Mouse (Mus musculus) embryonic facial prominence, embryonic 11.5 days (tissue): ENCODE measurements around the gene Cby1. TPM values are rescaled to one million over a fixed set of nuclear protein-coding genes. Genes with fewer than 3 reads are reported as not detected.
A peak's percentile ranks its signal among the peaks of the same experiment; 100 is the strongest.

ENCODE experiments used
- ATAC-seq: fragments of 200-750 bp; cut with Nextera tagmentation; replicated peaks from 2 replicates; pipeline ENCODE4 v1.8.0; 2017; ENCODE audit warnings: low read depth; ENCODE audit not compliant: insufficient number of reproducible peaks, low FRiP score, low TSS enrichment
- DNase-seq: peaks from one replicate; pipeline ENCODE4 v3.0.0-alpha.2; 2015; ENCODE audit warnings: low spot score
- H3K27ac ChIP-seq: fragments of 300-500 bp; sonication (generic); replicated peaks from 2 replicates; pipeline ENCODE4 v1.5.1; 2014; ENCODE audit warnings: mild to moderate bottlenecking, low read depth, low read length, control low read depth
- H3K27me3 ChIP-seq: fragments of 300-500 bp; sonication (generic); 2 replicates; pipeline ENCODE4 v1.6.1; 2014; ENCODE audit warnings: mild to moderate bottlenecking, low read length, moderate library complexity, mixed read lengths; ENCODE audit not compliant: control insufficient read depth, insufficient read depth
- H3K36me3 ChIP-seq: fragments of 300-500 bp; sonication (generic); replicated peaks from 2 replicates; pipeline ENCODE4 v1.6.1; 2014; ENCODE audit warnings: low read depth, mild to moderate bottlenecking, low read length, moderate library complexity, mixed read lengths; ENCODE audit not compliant: control insufficient read depth, insufficient read depth
- H3K4me1 ChIP-seq: fragments of 300-500 bp; sonication (generic); 2 replicates; pipeline ENCODE4 v1.6.1; 2014; ENCODE audit warnings: low read length, mixed read lengths; ENCODE audit not compliant: control insufficient read depth, insufficient read depth
- H3K4me2 ChIP-seq: fragments of 300-500 bp; sonication (generic); 2 replicates; pipeline ENCODE4 v1.6.1; 2014; ENCODE audit warnings: low read depth, mild to moderate bottlenecking, control low read depth, low read length, moderate library complexity
- H3K4me3 ChIP-seq: fragments of 300-500 bp; sonication (generic); 2 replicates; pipeline ENCODE4 v1.5.1; 2014; ENCODE audit warnings: low read depth, low read length, control low read depth
- H3K9ac ChIP-seq: fragments of 300-500 bp; sonication (generic); replicated peaks from 2 replicates; pipeline ENCODE4 v1.6.1; 2014; ENCODE audit warnings: mild to moderate bottlenecking, control low read depth, low read length
- H3K9me3 ChIP-seq: fragments of 300-500 bp; sonication (generic); replicated peaks from 2 replicates; pipeline ENCODE4 v1.6.1; 2016; ENCODE audit warnings: mild to moderate bottlenecking, low read length, inconsistent platforms, mixed read lengths; ENCODE audit not compliant: control insufficient read depth
- whole genome bisulfite sequencing: fragments of 180-500 bp; shearing (Covaris S2); extraction: QIAGEN DNeasy Blood & Tissue Kit; methylation state at CpG from one replicate; pipeline ENCODE4 v1.1.7; 2014; 5-methylcytosine and 5-hydroxymethylcytosine counted together
- polyA plus RNA-seq: library from polyadenylated mRNA; unstranded; fragments of >200 nt; fragmentation: Nextera tagmentation; extraction: Ambion mirVana; gene quantifications from 2 replicates; pipeline ENCODE4 v1.2.1, GENCODE M21; 2014

Cby1 gene
- polyA plus RNA-seq, 1 experiment from 2014 or later, result 64.3 TPM

DNA sequence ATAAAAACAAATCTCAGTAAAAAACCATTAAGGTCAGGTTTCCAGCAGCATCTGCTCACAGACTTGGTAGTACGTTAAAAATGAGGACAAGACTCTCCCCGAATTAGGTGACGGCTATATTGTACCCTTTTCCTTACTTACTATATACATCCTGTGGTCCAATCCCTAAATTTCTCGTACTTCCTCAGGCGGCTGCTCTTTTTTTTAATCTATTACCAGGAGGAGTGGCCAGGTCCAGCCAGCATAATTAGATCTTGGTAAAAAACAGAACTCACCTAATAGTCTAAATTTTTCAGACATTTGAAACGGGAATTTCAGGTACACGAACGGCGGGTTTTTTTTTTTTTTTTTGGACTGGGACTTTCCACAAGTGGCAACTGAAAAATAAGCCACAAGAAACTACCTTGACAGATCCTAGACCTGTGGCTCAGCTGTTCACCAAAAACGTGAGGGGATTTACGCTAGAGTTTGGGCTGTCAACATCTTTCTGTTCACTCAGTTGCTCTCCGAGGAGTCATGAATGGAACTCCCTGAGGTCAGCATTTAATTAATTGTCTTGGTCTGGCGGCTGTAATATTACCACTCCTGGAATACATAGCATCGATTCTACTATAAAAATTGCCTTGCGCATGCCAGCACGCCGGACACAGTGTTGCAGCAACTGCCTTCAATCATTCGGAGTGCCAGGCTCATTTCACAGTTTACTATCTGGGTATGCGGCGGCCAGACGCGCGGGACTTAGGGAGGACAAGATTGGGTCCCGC lies 30.8 kb downstream of the Cby1 start:
- no peak overlapping the region; the same call in 1 of the 2 replicates for H3K9ac ChIP-seq
- no peaks in the 10 kb centered on the region; the same call in 1 of the 2 replicates for H3K36me3 ChIP-seq
- DNase-seq (no peak), ATAC-seq (no peak)
- H3K4me2 ChIP-seq, result peak overlapping the region; percentile 54
- H3K27me3 ChIP-seq, result no peaks in the 10 kb centered on the region
- no peak overlapping the region for H3K27ac ChIP-seq
- 19% methylated on average over 24 of the region's 24 CpGs for whole genome bisulfite sequencing
- peak overlapping the region; percentile 28 for H3K4me3 ChIP-seq
- peaks cover 8% of the 10 kb centered on the region for H3K4me1 ChIP-seq
- H3K9me3 ChIP-seq, result no peaks in the 10 kb centered on the region

DNA sequence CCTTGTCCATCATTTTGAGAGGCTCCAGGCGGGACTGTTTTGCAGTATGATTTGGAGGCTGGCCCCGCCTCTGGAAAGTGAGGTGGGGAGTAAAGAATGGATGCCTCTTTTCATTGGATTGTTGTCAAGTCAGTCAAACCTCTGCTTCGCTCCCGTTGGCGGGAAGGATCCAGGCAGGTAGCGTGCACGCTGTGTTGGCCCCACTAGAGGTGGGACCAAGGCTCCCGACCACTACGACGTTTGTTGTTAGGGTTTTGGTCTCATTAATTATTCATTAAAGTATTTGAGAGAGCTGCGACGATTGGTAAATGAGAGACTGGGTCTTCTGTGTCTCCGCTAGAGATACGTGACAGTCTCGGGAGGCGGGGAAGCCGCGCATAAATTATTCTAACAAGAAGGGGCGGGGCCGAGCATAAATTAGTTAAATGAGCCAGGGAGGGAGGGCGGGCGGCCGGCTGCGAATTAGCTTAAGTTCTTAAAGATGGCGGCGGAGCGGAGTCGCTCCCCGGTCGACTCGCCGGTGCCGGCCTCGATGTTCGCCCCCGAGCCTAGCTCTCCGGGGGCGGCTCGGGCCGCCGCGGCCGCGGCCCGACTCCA lies 31.5 kb downstream of the Cby1 start, which contains the start of gene Gtpbp1:
Gene Gtpbp1, plus strand, starts transcription at position 420 of the 597 bp plus-strand sequence.
- DNase-seq, result peak; percentile 99

DNA sequence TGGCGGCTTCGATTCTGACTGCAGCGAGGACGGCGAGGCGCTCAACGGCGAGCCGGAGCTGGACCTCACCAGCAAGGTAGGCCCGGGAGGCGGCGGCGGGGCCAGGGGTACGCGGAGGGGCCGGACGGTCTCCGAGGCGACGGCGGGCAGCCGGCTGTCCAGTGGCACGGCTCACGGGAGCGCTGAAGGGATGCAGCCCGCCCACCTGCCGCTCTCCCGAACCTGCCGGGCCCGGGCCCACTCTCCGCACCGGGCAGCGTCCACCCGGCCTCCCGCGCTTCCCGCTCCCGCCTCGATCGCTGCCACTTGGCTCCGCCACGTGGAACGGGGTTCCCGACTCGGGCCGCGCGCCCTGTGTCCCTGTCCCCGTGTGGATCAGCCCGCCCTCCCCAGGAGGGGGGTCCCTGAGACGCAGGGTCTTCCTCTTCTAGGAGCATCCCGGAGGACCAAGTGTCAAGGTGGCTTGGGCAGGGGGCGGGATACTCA lies 32.1 kb downstream of the Cby1 start:
- Histone ChIP-seq H3K4me2 (peak overlapping the region; percentile 93), H3K4me1 (no peaks in the 10 kb centered on the region; the same call in 1 of the 2 replicates), H3K27ac (peak overlapping the region; percentile 43), H3K9ac (peak overlapping the region; percentile 89), H3K4me3 (peak overlapping the region; percentile 79), H3K9me3 (no peaks in the 10 kb centered on the region), H3K27me3 (no peaks in the 10 kb centered on the region), H3K36me3 (no peaks in the 10 kb centered on the region)
- DNase-seq (peak; percentile 27), ATAC-seq (peak; percentile 20)
- WGBS, result under 1% methylated on average over 50 of the region's 53 CpGs

More for the DNA sequence above, 31.5 kb downstream of the Cby1 start, which contains the start of gene Gtpbp1:
- Histone ChIP-seq H3K4me2 (peak within 1 kb of the TSS; percentile 93), H3K9me3 (no peaks in the 10 kb centered on the region), H3K27me3 (no peaks in the 10 kb centered on the region), H3K36me3 (no peaks in the 10 kb centered on the region), H3K9ac (peak within 1 kb of the TSS; percentile 89), H3K27ac (peak within 1 kb of the TSS; percentile 43), H3K4me1 (peaks cover 2% of the 10 kb centered on the region), H3K4me3 (peak within 1 kb of the TSS; percentile 79)
- ATAC-seq, result peak; percentile 97
- under 1% methylated on average over 45 of the region's 45 CpGs for WGBS

DNA sequence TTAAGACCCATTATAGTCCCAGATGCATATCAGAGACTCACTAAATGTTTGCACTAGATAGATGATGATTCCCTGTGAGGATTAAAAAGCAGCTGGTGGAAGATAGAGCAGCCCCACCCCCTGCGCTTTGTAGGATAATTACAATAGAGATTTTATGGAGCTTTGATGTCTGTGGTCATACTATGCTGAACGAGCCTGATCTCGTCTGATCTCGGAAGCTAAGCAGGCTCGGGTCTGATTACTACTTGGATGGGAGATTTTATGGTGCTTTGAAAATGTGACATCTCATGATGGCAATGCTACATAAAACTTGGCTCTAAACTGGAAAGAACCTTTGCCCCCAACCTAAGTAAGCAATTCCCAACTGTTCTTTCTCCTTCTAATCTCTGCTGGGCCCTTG lies 33.3 kb downstream of the Cby1 start:
- Histone ChIP-seq H3K9me3 (no peaks in the 10 kb centered on the region), H3K9ac (no peak overlapping the region), H3K4me2 (no peak overlapping the region), H3K4me1 (no peaks in the 10 kb centered on the region; the same call in 1 of the 2 replicates), H3K27me3 (no peaks in the 10 kb centered on the region), H3K4me3 (no peak overlapping the region), H3K27ac (no peak overlapping the region), H3K36me3 (no peaks in the 10 kb centered on the region)
- ATAC-seq (no peak), DNase-seq (no peak)
- WGBS, result 85% methylated on average over 5 of the region's 5 CpGs

DNA sequence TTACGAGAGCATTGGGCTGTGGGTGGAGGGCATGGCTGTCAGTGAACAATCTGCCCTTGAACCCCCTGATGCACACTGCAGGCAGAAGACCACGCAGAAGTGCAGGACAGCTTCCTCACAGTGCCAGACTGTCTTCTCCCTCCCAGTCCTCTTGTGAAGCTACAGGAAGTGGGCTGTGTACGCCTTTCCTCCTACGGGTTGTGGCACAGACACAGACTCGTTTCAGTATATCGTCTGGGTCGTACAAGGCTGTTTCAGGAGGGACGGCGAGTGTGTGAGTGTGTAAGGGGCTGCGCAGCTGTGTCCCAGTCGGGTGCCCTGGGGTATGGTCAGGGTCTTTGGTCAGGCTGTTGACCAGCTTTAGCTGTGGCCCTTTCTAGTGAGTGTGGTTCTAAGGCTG lies 34.7 kb downstream of the Cby1 start:
- DNase-seq (no peak), ATAC-seq (no peak)
- Histone ChIP-seq H3K27ac (no peak overlapping the region), H3K4me1 (no peaks in the 10 kb centered on the region; the same call in 1 of the 2 replicates), H3K36me3 (no peaks in the 10 kb centered on the region), H3K4me2 (no peak overlapping the region), H3K4me3 (no peak overlapping the region), H3K9ac (no peak overlapping the region), H3K27me3 (no peaks in the 10 kb centered on the region), H3K9me3 (no peaks in the 10 kb centered on the region)
- 86% methylated on average over 11 of the region's 11 CpGs for WGBS

DNA sequence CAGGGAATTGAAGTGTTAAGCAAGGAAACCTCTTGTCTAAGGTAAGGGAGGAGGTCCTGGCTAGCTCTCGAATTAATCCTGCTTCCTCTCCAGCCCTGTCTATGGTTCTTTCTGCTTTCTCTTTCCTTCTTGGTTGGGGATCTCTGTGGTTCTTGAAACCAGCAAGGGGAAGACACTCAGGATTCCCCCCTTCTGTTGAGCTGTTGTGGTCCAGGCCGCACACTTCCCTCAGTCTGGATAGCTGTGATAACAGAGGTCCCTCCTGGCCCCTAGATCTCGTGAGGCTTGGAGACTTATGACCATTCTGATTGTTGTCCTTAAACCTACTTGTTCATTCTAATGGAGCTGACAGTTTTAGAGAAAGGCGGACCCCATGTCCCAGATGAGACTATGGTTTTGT lies 35.5 kb downstream of the Cby1 start:
- WGBS, result 91% methylated on average over 4 of the region's 4 CpGs
- no peak for DNase-seq
- H3K9me3 ChIP-seq, result no peaks in the 10 kb centered on the region
- H3K4me2 ChIP-seq, result no peak overlapping the region
- no peak overlapping the region for H3K27ac ChIP-seq
- no peak for ATAC-seq
- H3K9ac ChIP-seq, result no peak overlapping the region
- H3K27me3 ChIP-seq, result no peaks in the 10 kb centered on the region
- H3K4me3 ChIP-seq, result no peak overlapping the region
- H3K4me1 ChIP-seq, result no peaks in the 10 kb centered on the region; the same call in 1 of the 2 replicates
- no peaks in the 10 kb centered on the region for H3K36me3 ChIP-seq

DNA sequence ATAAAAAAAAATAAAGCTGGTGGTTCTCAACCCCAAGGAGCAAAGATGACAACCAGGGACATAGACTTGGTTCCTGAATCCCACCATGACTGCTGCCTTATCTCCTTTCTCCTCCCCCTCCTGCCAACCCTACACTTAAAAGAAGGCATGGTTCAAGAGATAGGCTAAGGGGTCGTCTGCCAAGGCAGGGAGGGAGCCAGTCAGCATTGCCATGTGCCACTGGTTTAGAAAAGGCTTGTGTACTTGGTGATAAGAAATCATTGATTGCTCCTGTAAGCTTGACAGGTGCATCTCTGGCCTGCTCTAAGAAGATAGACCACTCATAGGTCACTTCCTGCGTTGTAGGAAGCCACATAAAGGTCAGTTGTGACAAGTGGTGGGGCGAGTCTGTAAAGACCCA lies 36.5 kb downstream of the Cby1 start:
- Histone ChIP-seq H3K36me3 (no peaks in the 10 kb centered on the region), H3K27ac (no peak overlapping the region), H3K9me3 (no peaks in the 10 kb centered on the region), H3K4me3 (no peak overlapping the region), H3K4me2 (no peak overlapping the region), H3K4me1 (no peaks in the 10 kb centered on the region; the same call in 1 of the 2 replicates), H3K9ac (no peak overlapping the region), H3K27me3 (no peaks in the 10 kb centered on the region)
- ATAC-seq (no peak), DNase-seq (no peak)
- WGBS, result 64% methylated on average over 3 of the region's 3 CpGs

DNA sequence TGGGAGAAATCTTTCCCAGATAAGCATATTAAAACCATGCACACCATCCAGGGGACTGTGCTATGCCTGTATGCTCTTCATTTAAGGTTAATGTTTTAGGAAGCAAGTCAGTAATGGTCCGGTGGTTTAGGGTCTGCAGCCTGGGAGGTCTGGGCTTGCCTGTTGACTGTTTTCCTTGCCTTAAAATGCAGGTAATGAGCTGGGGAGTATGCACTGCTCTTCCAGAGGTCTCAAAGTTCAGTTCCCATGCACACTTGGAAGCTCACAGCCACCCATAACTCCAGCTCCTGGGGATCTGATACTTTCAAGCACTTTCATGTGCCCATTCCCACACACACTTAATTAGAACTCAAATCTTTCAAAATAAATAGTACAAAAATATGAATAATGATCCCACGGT lies 37.5 kb downstream of the Cby1 start:
- no peaks in the 10 kb centered on the region for H3K9me3 ChIP-seq
- H3K27me3 ChIP-seq, result no peaks in the 10 kb centered on the region
- H3K4me1 ChIP-seq, result no peaks in the 10 kb centered on the region; the same call in 1 of the 2 replicates
- 93% methylated on average over 2 of the region's 2 CpGs for WGBS
- no peak overlapping the region for H3K4me3 ChIP-seq
- H3K9ac ChIP-seq, result no peak overlapping the region
- no peak overlapping the region for H3K27ac ChIP-seq
- H3K4me2 ChIP-seq, result no peak overlapping the region
- ATAC-seq (no peak), DNase-seq (no peak)
- H3K36me3 ChIP-seq, result no peaks in the 10 kb centered on the region
